Mouse (Mus musculus) liver (tissue): Measurements from ENCODE around the gene Rab3c.

Source experiments
- DNase-seq: peaks from one replicate; pipeline ENCODE4 v3.0.0-alpha.2; 2020; ENCODE audit warnings: mixed read lengths

Gene Rab3c

GRCm38 (mm10) chr13:110280563-110281144 is at the start of gene Rab3c:
Gene Rab3c, minus strand, starts transcription at chr13:110280996.
- DNase-seq, result no peak

DNA sequence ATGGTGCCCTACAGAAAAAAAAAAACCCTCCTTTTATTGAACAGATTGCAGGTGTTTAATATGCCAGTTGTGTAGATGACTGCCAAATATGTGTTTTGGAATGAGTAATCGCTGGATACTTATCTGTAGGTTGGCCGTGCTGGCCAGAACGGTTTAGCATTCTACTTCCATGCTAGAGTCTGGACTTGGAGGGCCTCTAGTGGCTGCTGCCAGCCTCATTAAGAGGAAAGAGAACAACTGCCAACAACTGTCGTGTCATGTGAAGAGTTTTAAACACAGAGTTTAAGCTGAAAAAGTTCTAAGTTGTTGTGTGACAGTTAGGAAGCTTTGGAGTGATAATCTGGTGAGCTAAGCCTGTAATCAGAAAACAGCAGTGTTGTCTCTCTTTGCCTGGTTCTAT is 38.0 kb upstream of the Rab3c start:
- DNase-seq, result no peak

DNA sequence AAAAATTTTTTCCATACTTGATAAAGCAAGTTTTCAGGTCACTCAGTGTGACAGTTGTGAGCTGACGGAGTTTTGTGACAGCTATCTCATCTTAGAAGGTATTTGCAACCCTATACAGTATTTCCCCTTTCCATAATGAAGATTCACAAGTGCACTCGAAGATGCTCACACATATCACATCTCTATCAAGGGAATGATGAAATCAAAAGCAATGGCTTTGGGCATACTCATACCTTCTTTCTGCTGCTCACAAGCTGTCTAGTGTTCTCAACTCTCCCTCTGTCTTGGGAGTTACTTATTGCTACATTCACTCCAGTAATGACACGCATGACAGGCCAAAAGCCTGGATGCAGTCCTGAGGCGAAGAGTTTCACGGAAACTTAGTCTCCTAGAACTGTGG is 26.4 kb upstream of the Rab3c start:
- DNase-seq, result no peak

DNA sequence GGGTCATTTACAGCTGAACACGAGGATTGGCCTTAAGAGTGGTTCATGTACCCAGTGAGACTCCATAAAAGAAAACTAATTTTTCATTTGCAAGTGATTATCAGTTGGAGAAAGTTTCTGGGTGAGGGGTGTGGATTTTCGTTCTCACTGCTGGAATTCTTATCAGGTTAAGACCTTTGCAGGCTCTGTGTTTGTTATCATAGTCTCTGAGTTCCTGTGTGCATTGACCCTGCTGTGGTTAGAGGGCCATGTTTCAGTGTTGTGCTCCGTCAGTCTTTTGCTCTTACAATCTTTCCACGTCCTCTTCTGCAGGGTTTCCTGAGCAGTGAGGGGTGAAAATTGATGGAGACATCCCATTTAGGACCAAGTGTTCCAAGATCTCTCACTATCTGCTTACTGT is 16.3 kb upstream of the Rab3c start:
- DNase-seq, result no peak

DNA sequence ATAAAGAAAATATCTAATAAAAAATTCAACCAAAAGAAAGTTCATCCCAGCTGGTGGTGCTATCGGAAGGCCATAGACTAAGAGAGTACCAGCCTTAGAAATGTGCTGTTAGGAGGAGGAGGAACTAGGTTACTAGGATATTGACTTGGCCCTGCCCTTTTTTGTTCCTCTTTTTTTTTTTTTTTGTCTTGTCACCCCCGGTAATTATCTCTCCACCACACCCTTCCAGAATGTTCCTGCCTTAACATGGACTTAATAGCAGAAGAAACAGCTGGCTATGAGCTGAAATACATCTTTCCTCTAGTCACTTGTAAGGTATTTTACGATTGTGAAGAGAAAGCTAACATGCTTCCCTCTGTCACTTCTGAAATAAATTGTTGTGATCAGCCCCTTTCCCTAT is 7.7 kb upstream of the Rab3c start:
- DNase-seq, result no peak

GRCm38 (mm10) chr13:110283781-110284180 is 3.0 kb upstream of the Rab3c start:
- no peak for DNase-seq

- DNase-seq, result peak; percentile 47
Observed at GRCm38 (mm10) chr13:110280028-110280562, 701 bp downstream of the Rab3c start.

- DNase-seq, result no peak
Observed at GRCm38 (mm10) chr13:110278976-110279736, 1.6 kb downstream of the Rab3c start.

- no peak for DNase-seq
Observed at GRCm38 (mm10) chr13:110277709-110278108, 3.1 kb downstream of the Rab3c start.

GRCm38 (mm10) chr13:110275471-110275870 is 5.3 kb downstream of the Rab3c start:
- no peak for DNase-seq

GRCm38 (mm10) chr13:110260649-110261048 is 20.1 kb downstream of the Rab3c start:
- DNase-seq, result no peak

- no peak for DNase-seq
Observed at GRCm38 (mm10) chr13:110251453-110251852, 29.3 kb downstream of the Rab3c start.

DNA sequence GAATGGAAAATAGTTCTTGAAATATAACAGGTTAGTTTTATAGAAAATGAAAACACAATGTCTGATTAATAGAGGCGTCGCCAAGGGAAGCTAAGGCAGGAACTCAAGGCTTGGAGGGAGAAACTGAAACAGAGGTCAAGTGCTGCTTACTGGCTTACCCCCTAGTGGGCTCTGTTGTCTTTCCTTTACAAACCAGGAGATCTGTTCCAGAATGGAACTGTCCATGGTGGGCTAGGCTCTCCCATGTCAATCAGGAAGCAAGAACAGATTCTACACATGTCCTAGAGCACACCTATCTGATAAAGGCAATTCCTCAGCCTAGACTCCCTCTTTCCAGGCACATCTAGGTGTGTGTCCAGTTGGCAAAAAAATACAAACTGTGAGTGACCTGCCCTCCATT is 32.3 kb downstream of the Rab3c start:
- DNase-seq, result no peak

DNA sequence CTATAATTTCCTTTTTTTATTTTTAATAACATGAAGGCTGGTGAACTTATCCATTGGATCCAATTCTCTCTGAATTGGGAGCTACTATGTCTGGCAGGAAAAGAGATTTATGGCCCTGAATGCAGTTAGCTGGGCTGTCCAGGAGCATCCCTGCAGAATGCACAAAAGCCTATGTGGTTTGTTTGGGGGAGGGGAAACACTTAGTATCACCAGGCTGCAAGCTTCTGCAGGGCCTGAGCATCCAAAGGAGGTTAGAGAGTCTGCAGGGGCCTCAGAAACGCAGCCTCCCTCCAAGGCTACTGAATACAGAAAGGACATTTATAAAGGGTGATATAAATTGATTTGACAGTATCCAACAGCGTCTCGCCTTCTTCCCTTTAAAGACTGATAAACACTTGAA is 41.8 kb downstream of the Rab3c start:
- no peak for DNase-seq

DNA sequence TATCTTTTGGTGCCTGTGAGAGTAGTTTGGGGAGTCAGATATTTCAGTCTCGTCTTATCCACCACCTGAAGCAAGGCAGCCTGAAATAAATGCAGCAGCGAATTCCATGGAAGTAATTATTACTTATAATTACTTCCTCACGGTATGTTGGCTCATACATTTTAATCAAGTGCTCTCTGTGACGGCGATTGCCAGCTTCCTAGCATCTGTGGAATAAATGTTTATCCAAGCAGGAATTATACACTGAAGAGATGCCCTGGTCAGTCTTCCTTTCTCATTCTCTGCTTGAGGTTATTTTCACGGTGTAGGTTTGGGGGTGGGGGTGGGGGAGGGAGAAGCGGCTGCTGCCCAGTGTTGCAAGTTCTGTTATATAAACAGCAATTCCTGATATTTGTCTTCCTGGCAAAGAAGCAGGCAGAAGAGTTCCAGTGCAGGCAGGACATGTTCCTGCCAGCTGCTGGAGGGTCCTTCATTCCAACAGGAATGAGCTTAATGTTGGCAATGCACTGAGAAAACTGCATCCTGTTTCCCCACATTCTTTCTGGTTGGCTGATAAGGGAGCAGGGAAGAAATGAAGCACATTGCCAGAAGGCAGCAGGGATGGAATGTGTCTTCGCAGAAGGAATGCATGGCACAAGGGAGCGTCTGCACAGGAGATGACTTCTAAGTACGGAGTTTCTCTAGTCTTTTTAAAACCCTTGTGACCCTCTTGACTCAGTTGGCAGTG is 43.4 kb downstream of the Rab3c start:
- DNase-seq, result no peak

DNA sequence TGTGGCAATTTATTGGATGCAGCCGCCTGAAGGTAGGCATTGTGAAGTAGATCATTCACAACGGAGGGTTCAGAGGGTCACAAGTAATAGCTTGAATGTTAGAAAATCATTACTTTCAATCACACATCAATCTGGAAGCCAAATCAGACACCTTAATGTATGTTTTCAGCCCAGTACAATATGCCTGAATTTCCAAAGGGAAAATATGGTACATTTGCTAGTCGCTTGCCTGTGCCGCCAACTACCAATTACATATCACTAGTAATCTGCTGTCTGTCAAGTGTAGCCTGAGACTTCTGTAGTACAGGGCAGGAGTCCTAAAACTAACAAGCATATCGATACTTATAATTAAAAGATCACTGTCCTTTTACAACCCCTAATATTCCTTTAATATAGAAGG is 47.4 kb downstream of the Rab3c start:
- DNase-seq, result no peak

DNA sequence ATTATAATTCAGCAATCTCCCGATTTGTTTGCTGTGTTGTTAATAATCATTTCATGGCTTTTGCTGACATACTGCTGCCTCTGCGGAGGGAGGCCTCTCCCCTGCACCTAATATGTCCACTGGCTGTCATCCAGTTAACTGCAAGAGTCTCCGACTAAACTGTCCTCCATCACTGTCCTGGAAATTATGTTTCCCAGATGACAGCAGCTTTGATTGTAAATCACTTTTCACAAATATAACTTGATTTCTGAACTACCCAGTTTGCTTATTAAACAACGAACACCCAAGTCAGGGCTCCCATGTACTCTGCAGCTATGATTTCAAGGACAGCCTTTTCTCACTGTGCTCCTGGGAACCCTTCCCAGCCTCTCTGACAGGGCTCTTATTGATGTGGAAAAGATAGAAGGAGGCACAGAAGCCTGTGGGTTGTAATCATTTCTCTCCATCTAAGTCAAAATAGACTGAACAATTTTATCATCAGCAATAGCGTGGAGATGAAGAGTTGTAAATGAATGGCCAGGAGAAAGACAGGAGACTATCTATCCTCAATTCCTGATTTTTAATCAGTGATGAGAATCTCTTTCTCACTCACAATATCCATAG is 49.6 kb downstream of the Rab3c start:
- DNase-seq, result no peak

DNA sequence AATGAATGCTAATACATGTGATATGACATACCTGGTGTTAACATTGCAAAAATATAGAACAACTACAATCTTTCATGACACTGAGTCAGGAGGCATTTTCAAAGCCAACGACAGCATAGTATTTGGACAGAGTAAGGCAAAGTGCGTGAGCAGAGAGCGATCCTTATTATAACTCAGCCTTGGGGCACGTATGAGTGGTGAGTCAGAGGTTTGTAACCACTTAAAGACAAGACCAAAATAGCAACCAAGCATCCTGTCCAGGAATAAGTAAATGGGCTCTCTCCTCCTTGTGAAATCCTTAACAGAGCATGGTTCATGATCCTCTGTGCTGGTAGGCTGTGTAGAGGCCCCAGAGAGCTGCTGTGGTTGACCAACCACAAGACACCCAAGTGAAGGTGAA is 50.8 kb downstream of the Rab3c start:
- no peak for DNase-seq

DNA sequence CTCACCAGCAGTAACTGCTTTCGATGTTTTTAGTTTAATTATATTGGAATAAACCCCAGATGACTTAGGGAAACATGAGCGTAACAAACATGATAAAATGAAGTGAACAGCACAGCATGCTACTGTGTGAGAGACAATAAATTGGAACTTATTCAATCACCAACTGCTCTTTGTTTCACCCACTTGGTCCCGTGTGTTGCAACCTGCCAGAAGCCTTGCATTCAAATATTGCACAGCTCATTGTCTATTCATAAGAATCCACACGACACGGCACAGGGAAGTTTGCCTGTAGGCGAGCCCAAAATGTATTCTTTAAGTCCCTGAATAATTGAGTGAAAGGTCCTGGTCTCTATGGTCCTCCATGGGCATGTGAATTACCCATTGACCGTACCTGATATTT is 61.6 kb downstream of the Rab3c start:
- DNase-seq, result no peak

DNA sequence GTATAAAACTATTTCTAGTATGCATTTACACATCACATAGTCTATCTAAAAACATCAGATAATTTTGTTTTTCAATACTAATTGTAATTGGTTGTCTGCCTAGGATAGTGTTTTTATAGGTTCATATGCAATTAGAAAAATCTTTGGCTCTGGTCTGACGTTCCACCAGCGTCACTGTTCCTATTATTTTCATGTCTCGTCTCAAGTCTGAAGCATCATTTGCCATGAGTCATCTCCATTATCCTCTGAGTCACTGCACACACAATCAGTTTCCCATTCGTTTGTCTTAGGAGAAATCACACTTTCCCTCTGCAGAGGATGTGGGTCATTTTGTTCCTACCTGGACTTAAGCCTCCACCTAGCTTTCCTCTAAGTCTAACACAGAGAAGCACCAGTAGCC is 62.3 kb downstream of the Rab3c start:
- DNase-seq, result no peak

GRCm38 (mm10) chr13:110211526-110212075 is 69.2 kb downstream of the Rab3c start:
- DNase-seq, result no peak

DNA sequence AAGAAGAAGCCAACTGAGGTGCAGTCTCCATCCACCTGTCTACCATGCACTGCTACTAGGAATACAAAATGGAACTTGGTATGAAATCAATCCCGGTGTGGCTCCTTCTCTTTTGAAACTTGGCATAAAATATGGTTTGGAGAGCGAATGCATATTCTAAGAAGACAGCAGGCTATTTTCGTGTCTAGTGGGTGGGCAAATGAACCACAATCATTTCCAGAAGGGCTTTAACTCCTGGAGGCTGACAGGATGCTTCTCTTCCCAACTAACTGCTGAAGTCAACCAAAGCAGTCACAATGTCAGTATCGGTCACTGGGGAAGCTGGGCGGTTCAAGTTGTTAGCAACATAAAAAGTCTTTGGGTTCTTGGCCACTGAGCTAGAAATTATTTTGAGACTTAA is 81.9 kb downstream of the Rab3c start:
- no peak for DNase-seq

- no peak for DNase-seq
Observed at GRCm38 (mm10) chr13:110190039-110190438, 90.8 kb downstream of the Rab3c start.
